Mouse (Mus musculus): ENCODE data around the gene Mrm1.

- 0 out of 2 replicates have a peak, but pooled peaks have one; percentile 13 for TF ChIP-seq POLR2A (IDR thresholded peaks at IDR 0.05; ENCODE audit: control insufficient read depth, low read depth, low read length)
- no peak for TF ChIP-seq CTCF (IDR thresholded peaks at IDR 0.05; ENCODE audit: control insufficient read depth, insufficient read depth, insufficient replicate concordance, low read depth, low read length)
Measured at GRCm38 (mm10) chr11:84821131-84821770, 1.9 kb upstream of the Mrm1 start.

Data from testis, adult 2 months (tissue).